Mouse (Mus musculus): ENCODE data around the gene Atp8a2.
"Not testable (repeated sequence)": the region's sequence is repeated elsewhere in the genome, so short reads cannot be mapped to it uniquely, and the experiment has no call there.

Gene Atp8a2

DNA sequence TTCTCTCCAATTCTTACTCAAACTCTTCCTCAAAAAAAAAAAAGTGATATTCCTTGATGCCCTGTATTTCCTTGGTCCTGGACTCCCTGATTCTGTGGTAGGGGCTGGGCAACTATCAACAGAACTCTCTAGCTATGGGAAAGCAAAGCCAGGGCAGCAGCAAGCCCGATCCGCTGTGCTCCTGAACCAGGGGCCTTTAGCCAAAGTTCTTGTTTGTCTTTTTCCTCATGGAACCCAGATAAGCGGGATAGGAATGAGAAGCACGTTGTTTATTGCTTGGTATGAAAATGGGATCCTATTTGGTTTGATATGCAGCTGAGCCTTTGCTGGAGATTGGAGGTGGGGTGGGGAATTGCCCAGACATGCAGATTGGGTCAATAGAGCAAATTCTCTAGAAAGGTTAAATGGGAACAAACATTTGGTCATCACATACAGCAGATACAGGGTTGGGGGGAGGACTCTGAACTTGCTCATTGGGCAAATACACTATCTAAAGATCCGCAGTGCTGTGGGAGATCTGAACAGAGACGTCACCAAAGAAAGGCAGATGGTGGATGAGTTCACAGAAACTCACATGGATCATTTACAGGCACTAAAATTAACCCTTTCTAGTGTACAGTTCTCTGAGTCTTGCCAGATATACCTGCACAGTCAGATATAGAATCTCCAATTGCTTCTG, 353.6 kb downstream of the Atp8a2 start:
- DNase-seq (ENCODE audit: low read depth, low spot score), result no peak

- DNase-seq (ENCODE audit: low read depth, low spot score), result no peak
Observed at GRCm38 (mm10) chr14:59839951-59840720, 356.8 kb downstream of the Atp8a2 start.

GRCm38 (mm10) chr14:59838446-59839259, 358.3 kb downstream of the Atp8a2 start:
- not testable (repeated sequence) for DNase-seq (ENCODE audit: low read depth, low spot score)

DNA sequence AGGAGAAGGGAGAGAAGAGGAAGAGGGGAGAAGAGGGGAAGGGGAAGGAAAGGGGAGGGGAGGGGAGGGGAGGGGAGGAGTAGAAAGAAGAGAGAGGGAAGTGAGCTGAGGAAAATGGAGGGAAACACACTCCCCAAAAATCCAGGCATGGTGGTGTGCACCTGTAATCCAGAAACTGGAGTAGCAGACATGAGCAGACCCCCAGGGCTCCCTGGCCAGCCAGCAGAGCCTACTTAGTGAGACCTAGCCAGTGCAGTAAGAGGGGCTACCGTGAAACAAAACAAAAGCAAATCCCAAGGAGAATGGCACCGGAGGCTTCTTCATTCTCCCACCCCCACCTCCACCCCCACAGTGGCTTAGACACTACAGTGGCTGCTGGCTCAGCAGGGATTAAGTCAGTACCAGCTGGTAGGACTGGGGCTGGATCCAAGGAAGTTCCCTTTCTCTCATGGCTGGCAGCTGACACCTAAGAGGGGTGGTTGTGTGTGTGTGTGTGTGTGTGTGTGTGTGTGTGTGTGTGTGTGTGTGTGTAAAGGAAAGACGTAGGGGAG, 359.2 kb downstream of the Atp8a2 start:
- DNase-seq (ENCODE audit: low read depth, low spot score), result not testable (repeated sequence)

DNA sequence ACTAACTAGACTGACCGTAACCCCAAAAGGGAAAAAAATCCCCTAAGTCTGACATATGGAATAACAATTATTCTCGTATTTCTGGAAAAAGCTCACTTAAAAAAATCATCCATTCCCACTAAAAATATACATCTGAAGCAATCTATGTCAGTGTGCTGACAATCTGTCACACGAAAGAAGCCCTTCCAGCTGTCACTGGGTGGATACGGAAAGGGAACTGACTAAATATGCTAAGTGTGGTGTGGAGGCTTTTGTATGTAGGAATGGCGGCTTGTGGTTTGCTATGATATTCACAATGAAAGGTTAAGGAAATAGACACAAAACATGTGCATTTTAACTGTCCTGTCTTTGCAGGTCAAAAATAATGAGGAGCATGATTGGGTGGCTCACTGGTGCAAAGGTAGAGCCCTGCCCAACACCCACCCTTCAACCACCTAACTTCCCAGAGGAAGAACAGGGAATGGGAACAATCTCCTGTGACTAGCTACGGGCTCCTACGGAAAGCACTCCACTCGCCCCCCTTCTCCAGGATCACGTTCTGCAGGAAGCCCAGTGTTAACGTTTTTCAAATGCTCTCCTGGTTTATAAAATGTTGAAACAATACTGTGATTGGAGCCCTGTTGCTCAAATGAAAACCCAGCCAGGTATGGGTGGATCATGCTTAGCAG, 360.0 kb downstream of the Atp8a2 start:
- DNase-seq (ENCODE audit: low read depth, low spot score), result no peak

DNA sequence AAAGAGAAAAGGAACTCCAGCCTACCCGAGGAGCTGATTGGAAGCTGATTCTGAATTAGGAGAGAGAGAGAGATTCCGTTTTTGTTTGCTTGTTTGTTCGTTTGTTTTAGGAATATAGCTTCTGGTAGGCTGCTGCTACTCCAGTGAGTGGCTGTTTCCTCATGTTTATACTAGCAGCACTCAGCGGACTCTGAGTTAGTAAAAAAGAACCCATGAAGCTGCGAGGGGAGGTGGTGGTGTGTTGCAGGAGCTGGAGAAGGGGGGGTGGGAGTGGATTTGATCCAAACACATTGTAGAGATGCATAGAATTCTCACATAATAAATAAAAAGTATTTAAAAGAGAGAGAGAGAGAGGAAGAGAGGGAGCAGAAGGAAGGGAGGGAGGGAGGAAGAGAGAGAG, 367.4 kb downstream of the Atp8a2 start:
- no peak for DNase-seq (ENCODE audit: low read depth, low spot score)

- no peak for DNase-seq (ENCODE audit: low read depth, low spot score)
Observed at GRCm38 (mm10) chr14:59827409-59827808, 369.6 kb downstream of the Atp8a2 start.

DNA sequence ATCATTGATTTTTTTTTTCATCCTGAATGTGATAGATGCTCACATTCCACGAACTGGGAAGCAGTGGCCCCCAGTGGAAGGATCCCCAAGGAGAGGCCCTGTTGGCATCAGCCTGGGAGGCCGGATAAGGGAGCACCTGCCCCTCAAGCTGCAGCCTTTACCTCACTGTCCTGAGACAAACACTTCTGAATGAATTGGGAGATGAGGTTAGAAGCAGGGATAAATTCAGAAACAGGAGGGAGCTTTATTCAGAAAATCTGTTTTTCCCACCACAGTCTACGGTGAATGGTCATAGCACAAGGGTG, 376.9 kb downstream of the Atp8a2 start:
- DNase-seq (ENCODE audit: low read depth, low spot score), result no peak

GRCm38 (mm10) chr14:59819215-59820114, 377.5 kb downstream of the Atp8a2 start:
- DNase-seq (ENCODE audit: low read depth, low spot score), result no peak

GRCm38 (mm10) chr14:59810316-59810715, 386.7 kb downstream of the Atp8a2 start:
- DNase-seq (ENCODE audit: low read depth, low spot score), result not testable (repeated sequence)

DNA sequence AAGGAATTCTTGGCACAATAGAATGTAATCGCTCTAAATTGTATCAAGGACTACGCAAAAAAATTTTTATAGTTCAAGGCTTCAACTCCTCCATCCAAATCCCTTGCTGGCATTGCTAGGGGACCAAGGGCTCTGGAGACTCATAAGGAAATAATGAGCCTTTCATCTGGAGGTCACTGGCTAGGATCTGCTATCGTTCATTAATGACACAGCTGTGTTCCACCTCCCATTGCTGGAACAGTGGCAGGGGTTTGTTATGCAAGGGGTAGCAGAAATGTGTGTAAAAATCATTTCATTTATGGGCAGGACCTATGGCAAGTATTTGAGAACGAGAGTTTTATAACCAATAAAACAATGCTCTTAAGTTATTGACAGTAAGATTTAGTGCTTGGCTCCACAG, 387.2 kb downstream of the Atp8a2 start:
- DNase-seq (ENCODE audit: low read depth, low spot score), result no peak

- DNase-seq (ENCODE audit: low read depth, low spot score), result no peak
Observed at GRCm38 (mm10) chr14:59807528-59808300, 389.3 kb downstream of the Atp8a2 start.

DNA sequence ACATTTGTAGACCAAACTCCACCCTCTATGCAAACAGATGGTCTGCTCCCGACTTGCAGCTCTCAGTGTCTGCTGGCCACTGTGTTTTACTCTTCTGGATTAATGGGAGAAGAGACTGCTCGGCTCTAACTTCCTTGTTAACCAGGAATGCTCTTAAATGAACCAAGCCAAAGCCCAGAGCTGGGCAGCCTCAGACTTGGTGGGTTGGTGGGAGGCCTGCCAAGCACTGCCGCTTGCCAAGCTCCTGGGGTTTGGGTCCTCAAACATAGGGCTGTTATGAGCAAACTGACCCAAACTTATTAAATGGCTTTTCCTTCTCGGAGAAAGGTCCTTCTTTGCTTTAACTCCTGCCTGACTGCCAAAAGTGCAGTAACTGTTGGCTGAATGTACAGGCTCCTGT, 390.1 kb downstream of the Atp8a2 start:
- DNase-seq (ENCODE audit: low read depth, low spot score), result no peak

GRCm38 (mm10) chr14:59806159-59806558, 390.8 kb downstream of the Atp8a2 start:
- no peak for DNase-seq (ENCODE audit: low read depth, low spot score)

GRCm38 (mm10) chr14:59805683-59806082, 391.3 kb downstream of the Atp8a2 start:
- no peak for DNase-seq (ENCODE audit: low read depth, low spot score)

- DNase-seq (ENCODE audit: low read depth, low spot score), result no peak
Observed at GRCm38 (mm10) chr14:59801961-59802599, 394.9 kb downstream of the Atp8a2 start.

- DNase-seq (ENCODE audit: low read depth, low spot score), result no peak
Observed at GRCm38 (mm10) chr14:59799511-59799910, 397.5 kb downstream of the Atp8a2 start.

- no peak for DNase-seq (ENCODE audit: low read depth, low spot score)
Observed at GRCm38 (mm10) chr14:59793841-59794240, 403.1 kb downstream of the Atp8a2 start.

Measured in retina, adult 2 months (tissue).